Mouse (Mus musculus): ENCODE measurements around the gene Nt5dc3.

DNA sequence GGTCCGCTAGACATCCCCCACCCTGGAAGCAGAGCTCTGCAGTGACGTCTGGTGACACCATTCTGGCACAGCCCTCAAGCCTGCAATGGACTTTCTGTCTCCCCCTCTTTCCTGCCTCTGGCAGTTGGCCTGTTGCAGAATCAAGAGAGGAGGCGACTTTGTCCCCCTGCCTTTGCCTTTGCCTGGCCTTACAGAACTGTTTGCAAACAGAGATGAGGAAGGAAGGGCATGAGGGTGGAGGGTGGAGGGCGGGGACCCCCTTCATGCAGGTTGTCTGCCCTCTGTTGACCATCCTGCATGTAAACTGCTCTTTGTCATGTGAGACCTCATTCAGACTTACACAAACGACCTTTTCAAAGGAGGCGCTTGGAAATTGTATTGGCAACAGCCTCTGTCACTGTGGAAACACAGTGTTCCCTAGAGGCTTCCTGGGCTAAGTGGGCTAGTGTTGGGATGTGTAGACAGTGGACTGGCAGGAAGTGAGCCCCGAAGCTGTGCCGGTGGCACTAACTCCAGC lies 40.9 kb downstream of the Nt5dc3 start:
- TF ChIP-seq HCFC1 (IDR thresholded peaks at IDR 0.05; ENCODE audit: borderline replicate concordance, insufficient read depth, low read length): no peak
- TF ChIP-seq MAFK (IDR thresholded peaks at IDR 0.05; ENCODE audit: insufficient read depth, low read depth, low read length): no peak
